29 mouse cellular contexts compared by ENCODE assay signal in the genomic region with DNA sequence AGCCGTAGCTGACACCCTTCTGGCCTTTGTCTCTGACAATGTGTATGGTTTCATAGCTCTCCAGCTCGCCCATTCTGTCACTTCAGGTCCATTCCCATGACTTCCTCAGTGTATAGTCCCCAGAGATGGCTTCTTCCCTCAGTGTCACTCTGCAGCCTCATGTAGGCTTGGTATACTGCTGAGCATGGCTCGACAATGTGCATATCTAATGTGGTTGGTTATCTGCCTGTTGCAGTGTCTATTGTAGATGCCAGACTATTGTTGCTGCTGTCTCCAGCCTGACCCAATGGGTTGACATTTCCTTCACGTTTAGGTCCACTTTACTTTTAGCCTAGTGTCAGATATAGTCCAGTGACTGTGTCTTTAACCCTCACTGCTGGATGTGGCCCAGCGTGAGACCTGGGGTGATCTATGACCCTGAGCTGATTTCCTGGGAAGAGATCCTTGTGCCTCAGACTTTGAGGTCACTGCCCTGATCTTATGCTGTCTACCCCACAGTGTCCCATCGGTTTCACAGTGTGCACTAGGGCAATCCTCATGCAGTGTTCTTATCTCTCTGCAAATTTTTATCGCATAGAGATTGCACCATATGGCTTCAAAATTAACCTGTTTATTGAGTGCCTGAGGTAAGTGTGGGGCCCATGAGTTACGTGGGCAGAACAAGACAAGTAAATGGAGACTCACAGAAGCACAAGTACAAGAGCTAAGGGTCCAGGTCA. TPM values are rescaled to one million over a fixed set of nuclear protein-coding genes. Genes with fewer than 3 reads are reported as not detected.
DNase-seq lines count a peak whose midpoint lies in the region; ATAC-seq and TF ChIP-seq lines count a peak whose summit lies in the region.
"Had no signal": no experiment of that assay in that cellular context is flagged by ENCODE, and none has a peak within 500 bp of the region (broad histone marks: within the 10 kb centered on the region; RNA-seq: fewer than 3 reads in every experiment).

No protein-coding gene starts in this region.

- 67% methylated on average over 8 of the region's 8 CpGs for WGBS in intestine, embryonic 16.5 days
- 30% methylated on average over 8 of the region's 8 CpGs for WGBS in liver, embryonic 14.5 days (ENCODE audit: insufficient replicate concordance)

- H3K36me3 ChIP-seq in intestine, embryonic 16.5 days (ENCODE audit: control insufficient read depth, insufficient read depth, low read length), result no peaks in the 10 kb centered on the region
- H3K36me3 ChIP-seq in liver, embryonic 14.5 days (replicated peaks; ENCODE audit: control insufficient read depth, insufficient read depth, low read depth), result no peaks in the 10 kb centered on the region
- H3K36me3 ChIP-seq: embryonic facial prominence, embryonic 12.5 days; forebrain, embryonic 15.5 days; G1E; heart, embryonic 12.5 days had no signal

- no peak overlapping the region for H3K4me3 ChIP-seq in intestine, embryonic 16.5 days (ENCODE audit: low read length)
- H3K4me3 ChIP-seq in liver, embryonic 14.5 days (ENCODE audit: insufficient read depth in 1 of 2, low read depth in 2 of 2, low read length in 2 of 2), result no peak overlapping the region
- H3K4me3 ChIP-seq: embryonic facial prominence, embryonic 12.5 days; forebrain, embryonic 15.5 days; heart, adult 2 months; heart, embryonic 12.5 days had no signal

- DNase-seq in heart, adult 11 months, result peak; percentile 48
- DNase-seq in heart, postnatal 10 days, result no peak
- no peak for DNase-seq in liver, embryonic 14.5 days (ENCODE audit: low read depth in 3 of 3, low spot score in 3 of 3)
- no peak for DNase-seq in lung, postnatal 4 days
- DNase-seq in c-Kit-positive CD71-positive TER-119-positive erythroid progenitor cells, embryonic 14.5 days (ENCODE audit: low spot score), result no peak
- DNase-seq in heart, adult 8-10 months (ENCODE audit: low spot score), result no peak
- DNase-seq: adrenal gland, postnatal 14 days; B cell, adult 2 months; cerebellum, adult 2 months; cerebellum, postnatal 14 days; gastrocnemius, postnatal 10 days; heart, adult 2 months; heart, postnatal 36 days had no signal

- TF ChIP-seq CTCF in liver, embryonic 14.5 days (IDR thresholded peaks at IDR 0.05; ENCODE audit: low read depth), result no peak

- peak; percentile 90 for ATAC-seq in intestine, embryonic 16.5 days
- ATAC-seq in liver, embryonic 14.5 days (ENCODE audit: insufficient read depth), result peak; percentile 79
- ATAC-seq in megakaryocyte progenitor cell, adult 5-6 weeks (replicated peaks; ENCODE audit: poor library complexity), result peak; percentile 95
- ATAC-seq: activated CD4-positive, CD25-positive, alpha-beta regulatory T cell, adult 4 months; CD4-positive, CD25-positive, alpha-beta regulatory T cell, adult 4 months; forebrain, embryonic 15.5 days; hindbrain, embryonic 16.5 days; Patski had no signal

- H3K9ac ChIP-seq in intestine, embryonic 16.5 days (ENCODE audit: low read depth, low read length), result no peak overlapping the region
- H3K9ac ChIP-seq in liver, embryonic 14.5 days (replicated peaks), result no peak overlapping the region
- H3K9ac ChIP-seq: embryonic facial prominence, embryonic 12.5 days; forebrain, embryonic 15.5 days; heart, embryonic 12.5 days had no signal

- intact Hi-C loops in heart, postnatal 10 days (cut with DNase I), result no loop called here

- no peaks in the 10 kb centered on the region for H3K9me3 ChIP-seq in intestine, embryonic 16.5 days (ENCODE audit: control insufficient read depth, low read length)
- H3K9me3 ChIP-seq in liver, embryonic 14.5 days (ENCODE audit: control insufficient read depth, low read length), result no peaks in the 10 kb centered on the region
- H3K9me3 ChIP-seq: embryonic facial prominence, embryonic 12.5 days; forebrain, embryonic 15.5 days had no signal

- TF ChIP-seq EP300 in liver, embryonic 14.5 days (IDR thresholded peaks at IDR 0.05; ENCODE audit: low read depth), result no peak

- no peaks in the 10 kb centered on the region for H3K4me1 ChIP-seq in intestine, embryonic 16.5 days (ENCODE audit: control insufficient read depth, insufficient read depth, low read length)
- H3K4me1 ChIP-seq in liver, embryonic 14.5 days (replicated peaks; ENCODE audit: control insufficient read depth in 2 of 2, insufficient read depth in 2 of 2, low read length in 1 of 2), result no peaks in the 10 kb centered on the region
- H3K4me1 ChIP-seq: embryonic facial prominence, embryonic 12.5 days; forebrain, embryonic 15.5 days; heart, embryonic 12.5 days had no signal

- H3K4me2 ChIP-seq in intestine, embryonic 16.5 days (ENCODE audit: low read depth, low read length), result no peak overlapping the region
- H3K4me2 ChIP-seq in liver, embryonic 14.5 days (ENCODE audit: low read depth), result no peak overlapping the region
- H3K4me2 ChIP-seq: embryonic facial prominence, embryonic 12.5 days; forebrain, embryonic 15.5 days; heart, embryonic 12.5 days had no signal

- H3K27me3 ChIP-seq in intestine, embryonic 16.5 days (replicated peaks; ENCODE audit: control insufficient read depth, insufficient read depth, low read length), result no peaks in the 10 kb centered on the region
- H3K27me3 ChIP-seq in liver, embryonic 14.5 days (ENCODE audit: control insufficient read depth, insufficient read depth, low read length), result no peaks in the 10 kb centered on the region
- H3K27me3 ChIP-seq: embryonic facial prominence, embryonic 12.5 days; forebrain, embryonic 15.5 days; Patski had no signal

- H3K27ac ChIP-seq in intestine, embryonic 16.5 days (ENCODE audit: low read length), result no peak overlapping the region
- no peak overlapping the region for H3K27ac ChIP-seq in liver, embryonic 14.5 days
- H3K27ac ChIP-seq: embryonic facial prominence, embryonic 12.5 days; forebrain, embryonic 15.5 days; heart, adult 2 months had no signal

RNA-seq across cellular contexts. Expression of a gene that starts 7.0 kb away (rescaled TPM):
- total RNA-seq in heart, postnatal 10 days (2021), result not detected
- not detected in 2 replicates for polyA plus RNA-seq in intestine, embryonic 16.5 days (2015; fragmentation: Nextera tagmentation; extraction: Ambion mirVana)
- not detected in 2 replicates for polyA plus RNA-seq in liver, embryonic 14.5 days (2012; rRNA removed)
- polyA plus RNA-seq in liver, embryonic 14.5 days (2014; fragmentation: Nextera tagmentation; extraction: Ambion mirVana), result not detected in 2 replicates
- not detected in 2 replicates for total RNA-seq in megakaryocyte progenitor cell, adult 5-6 weeks (2015)
- total RNA-seq in megakaryocyte progenitor cell, adult 5-6 weeks (2017), result not detected in 2 replicates
- total RNA-seq in heart, adult 8-10 months (2022), result not detected
- total RNA-seq: adrenal gland, adult 18-20 months; adrenal gland, postnatal 14 days; G1E; gastrocnemius, postnatal 10 days; gastrocnemius, postnatal 4 days; heart, adult 2 months; heart, postnatal 36 days had no signal
- polyA plus RNA-seq: cerebellum, adult 2 months; cortical plate, adult 2 months; embryonic facial prominence, embryonic 12.5 days; forebrain, embryonic 11.5 days; forebrain, embryonic 15.5 days; G1E; heart, adult 2 months; heart, embryonic 12.5 days; heart, embryonic 16.5 days; hindbrain, embryonic 11.5 days; hindbrain, embryonic 16.5 days had no signal

RNA-seq across cellular contexts. Expression of a gene that starts 48.5 kb away (rescaled TPM):
- total RNA-seq in heart, postnatal 10 days (2021), result 1 to 10 TPM; 5.0 to 7.7 TPM
- 0.61 and 1.0 TPM in 2 replicates for polyA plus RNA-seq in intestine, embryonic 16.5 days (2015; fragmentation: Nextera tagmentation; extraction: Ambion mirVana)
- 0.52 and 0.60 TPM in 2 replicates for polyA plus RNA-seq in liver, embryonic 14.5 days (2012; rRNA removed)
- 0.34 and 0.52 TPM in 2 replicates for polyA plus RNA-seq in liver, embryonic 14.5 days (2014; fragmentation: Nextera tagmentation; extraction: Ambion mirVana)
- 0.10 TPM in 1 of 2 replicates, not detected in the other for total RNA-seq in megakaryocyte progenitor cell, adult 5-6 weeks (2015)
- 0.04 TPM in 1 of 2 replicates, not detected in the other for total RNA-seq in megakaryocyte progenitor cell, adult 5-6 weeks (2017)
- 1 to 10 TPM; 1.8 to 3.6 (median 2.8) TPM for total RNA-seq in heart, adult 8-10 months (2022)
- polyA plus RNA-seq: activated CD4-positive, CD25-positive, alpha-beta regulatory T cell, adult 4 months; G1E had no signal
